Mouse (Mus musculus) neural tube, embryonic 13.5 days (tissue): ENCODE data around the gene Slc27a4. TPM values are rescaled to one million over a fixed set of nuclear protein-coding genes. Genes with fewer than 3 reads are reported as not detected.
"Not testable (repeated sequence)": the region's sequence is repeated elsewhere in the genome, so short reads cannot be mapped to it uniquely, and the experiment has no call there.

Experiments
- ATAC-seq: fragments of 200-750 bp; cut with Nextera tagmentation; 2 replicates; pipeline ENCODE4 v1.8.0; 2017; ENCODE audit warnings: low read depth, mild to moderate bottlenecking, moderate TSS enrichment, moderate library complexity
- H3K27ac ChIP-seq: fragments of 300-500 bp; sonication (generic); replicated peaks from 2 replicates; pipeline ENCODE4 v1.5.1; 2015; ENCODE audit warnings: moderate library complexity, mild to moderate bottlenecking, inconsistent platforms
- H3K27me3 ChIP-seq: fragments of 300-500 bp; sonication (generic); 2 replicates; pipeline ENCODE4 v1.6.1; 2015; ENCODE audit warnings: mild to moderate bottlenecking, inconsistent platforms
- H3K36me3 ChIP-seq: fragments of 300-500 bp; sonication (generic); 2 replicates; pipeline ENCODE4 v1.6.1; 2015; ENCODE audit warnings: mild to moderate bottlenecking, inconsistent platforms
- H3K4me1 ChIP-seq: fragments of 300-500 bp; sonication (generic); replicated peaks from 2 replicates; pipeline ENCODE4 v1.6.1; 2015; ENCODE audit warnings: inconsistent platforms
- H3K4me2 ChIP-seq: fragments of 300-500 bp; sonication (generic); 2 replicates; pipeline ENCODE4 v1.6.1; 2015; ENCODE audit warnings: inconsistent platforms, mild to moderate bottlenecking, moderate library complexity
- H3K4me3 ChIP-seq: fragments of 300-500 bp; sonication (generic); 2 replicates; pipeline ENCODE4 v1.5.1; 2015; ENCODE audit warnings: mild to moderate bottlenecking, inconsistent platforms
- H3K9ac ChIP-seq: fragments of 300-500 bp; sonication (generic); 2 replicates; pipeline ENCODE4 v1.6.1; 2015; ENCODE audit warnings: moderate library complexity, mild to moderate bottlenecking, inconsistent platforms
- H3K9me3 ChIP-seq: fragments of 300-500 bp; sonication (generic); 2 replicates; pipeline ENCODE4 v1.6.1; 2016; ENCODE audit warnings: inconsistent platforms
- WGBS: fragments of 180-500 bp; shearing (Covaris S2); methylation state at CpG from one replicate; pipeline ENCODE4 v1.1.7; 2015; 5-methylcytosine and 5-hydroxymethylcytosine counted together
- polyA plus RNA-seq: library from polyadenylated mRNA; unstranded; fragments of >200 nt; fragmentation: Nextera tagmentation; extraction: Ambion mirVana; gene quantifications from 2 replicates; pipeline ENCODE4 v1.2.1, GENCODE M21; 2015

Slc27a4 gene
- 34.6 and 35.5 TPM in 2 replicates for polyA plus RNA-seq

DNA sequence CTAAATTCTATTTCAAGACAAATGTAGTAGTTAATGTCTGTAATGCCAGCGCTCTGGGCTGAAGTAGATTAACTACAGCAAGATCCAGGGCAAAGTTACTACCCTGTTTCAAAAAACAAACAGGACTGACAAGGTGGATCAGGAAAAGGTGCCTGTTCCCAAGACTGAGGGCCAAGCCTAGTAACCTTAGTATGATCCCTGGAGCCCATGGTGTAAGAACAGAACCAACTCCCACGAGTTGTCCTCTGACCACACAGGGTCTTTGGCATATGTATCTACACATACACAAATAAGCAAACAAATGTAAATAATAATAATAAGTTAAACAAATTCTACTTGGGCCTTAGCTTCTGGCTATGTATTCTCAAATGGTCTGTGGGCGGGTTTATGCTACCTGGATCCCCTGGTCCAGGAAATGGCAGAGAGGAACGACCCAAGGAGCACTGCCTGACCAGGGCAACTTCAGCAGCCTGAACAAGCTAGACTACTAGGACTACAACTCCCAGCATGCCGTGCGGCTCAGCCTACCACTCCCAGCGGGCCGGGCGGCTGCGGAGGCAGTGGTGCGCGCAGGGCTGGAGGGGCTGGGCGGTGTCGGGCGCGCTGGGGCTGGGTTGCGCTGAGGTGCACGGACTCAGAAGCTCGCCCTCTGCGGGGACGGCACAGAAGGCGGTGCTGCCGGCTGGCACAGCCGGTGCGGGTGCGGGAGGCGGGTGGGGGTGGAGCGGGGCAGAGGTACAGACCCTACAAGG, at the start of gene Slc27a4:
Gene Slc27a4 (plus strand): TSS at position 560 of the 752 bp plus-strand sequence.
- H3K9me3 ChIP-seq, result no peaks in the 10 kb centered on the region
- WGBS, result 5% methylated on average over 27 of the region's 28 CpGs
- peaks cover 18% of the 10 kb centered on the region for H3K4me1 ChIP-seq
- peak within 1 kb of the TSS; percentile 95 for H3K27ac ChIP-seq
- peaks cover 36% of the 10 kb centered on the region for H3K36me3 ChIP-seq
- H3K4me3 ChIP-seq, result peak within 1 kb of the TSS; percentile 95
- peak within 1 kb of the TSS; percentile 89 for H3K4me2 ChIP-seq
- peak within 1 kb of the TSS; percentile 97 for H3K9ac ChIP-seq
- peak; percentile 98 for ATAC-seq
- no peaks in the 10 kb centered on the region for H3K27me3 ChIP-seq

GRCm38 (mm10) chr2:29755693-29756092, 46.7 kb upstream of the Slc27a4 start:
- Histone ChIP-seq H3K4me3 (no peak overlapping the region), H3K4me2 (no peak overlapping the region), H3K9me3 (no peaks in the 10 kb centered on the region), H3K4me1 (peaks cover 11% of the 10 kb centered on the region; the same call in 1 of the 2 replicates), H3K27ac (no peak overlapping the region), H3K9ac (no peak overlapping the region), H3K36me3 (no peaks in the 10 kb centered on the region), H3K27me3 (peaks cover 32% of the 10 kb centered on the region)
- ATAC-seq, result no peak

DNA sequence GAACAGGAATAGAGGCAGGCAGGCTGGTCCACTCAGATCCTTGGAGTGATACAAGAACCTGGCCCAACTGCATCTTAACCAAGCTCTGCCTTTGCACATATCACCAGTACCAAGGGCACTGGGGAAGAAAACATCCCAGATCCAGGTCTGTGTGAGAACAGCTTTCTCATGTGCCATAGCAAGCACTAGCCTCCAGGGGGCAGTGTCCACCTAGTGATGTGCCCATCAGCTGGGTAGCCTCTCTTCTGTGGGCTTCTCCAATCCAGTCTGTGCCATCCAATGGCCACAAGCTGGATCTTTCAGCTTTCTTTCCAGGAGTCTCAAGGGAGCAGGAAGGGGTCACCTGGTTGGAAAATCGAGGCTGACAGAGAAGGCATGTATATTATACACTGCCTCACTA, 37.6 kb upstream of the Slc27a4 start:
- Histone ChIP-seq H3K9me3 (no peaks in the 10 kb centered on the region), H3K9ac (no peak overlapping the region), H3K4me3 (no peak overlapping the region), H3K27ac (no peak overlapping the region), H3K4me2 (no peak overlapping the region), H3K27me3 (no peaks in the 10 kb centered on the region), H3K36me3 (no peaks in the 10 kb centered on the region), H3K4me1 (no peaks in the 10 kb centered on the region)
- peak; percentile 59; the same call in 1 of the 2 replicates for ATAC-seq
- 6% methylated on average over 1 of the region's 1 CpGs for WGBS

DNA sequence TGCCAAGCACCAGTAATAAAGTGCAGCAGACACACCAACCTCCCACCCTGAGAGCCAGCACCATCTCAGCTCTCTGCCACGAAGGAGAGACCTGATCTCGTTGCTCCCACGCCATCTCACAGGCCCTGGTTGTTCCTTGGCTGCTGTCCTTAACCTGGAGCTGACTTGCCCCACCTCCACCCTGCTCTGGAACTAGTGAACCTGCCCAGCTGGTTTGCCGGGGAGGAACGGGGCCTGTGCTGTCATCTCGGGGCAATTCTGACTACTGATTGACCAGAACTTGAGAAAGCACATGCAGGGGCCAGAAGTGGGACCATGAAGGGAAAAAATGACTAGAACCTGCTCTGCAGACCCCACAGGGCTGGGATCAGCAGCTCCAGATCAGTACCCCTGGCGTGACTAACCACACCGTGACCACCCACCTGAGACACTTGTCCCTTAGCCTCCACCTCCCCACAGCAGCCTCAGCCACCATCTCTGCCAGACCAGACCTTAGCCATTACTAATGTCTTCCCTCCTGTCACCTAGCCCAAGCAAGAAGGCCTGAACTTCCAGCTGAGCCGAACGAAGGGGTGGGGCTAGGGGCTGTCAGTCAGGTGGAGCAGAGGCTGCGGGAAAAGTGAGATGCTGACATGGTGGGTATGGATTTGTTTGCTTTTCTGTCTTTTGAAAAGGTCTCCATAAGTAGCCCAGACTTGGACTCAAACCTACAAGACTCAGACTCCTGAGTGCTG, 34.3 kb upstream of the Slc27a4 start:
- Histone ChIP-seq H3K27ac (no peak overlapping the region), H3K9ac (no peak overlapping the region), H3K9me3 (no peaks in the 10 kb centered on the region), H3K4me1 (no peaks in the 10 kb centered on the region), H3K4me2 (no peak overlapping the region), H3K4me3 (no peak overlapping the region), H3K36me3 (peaks cover 6% of the 10 kb centered on the region), H3K27me3 (no peaks in the 10 kb centered on the region)
- no peak for ATAC-seq
- WGBS, result 71% methylated on average over 11 of the region's 11 CpGs

- no peak overlapping the region for H3K27ac ChIP-seq
- no peaks in the 10 kb centered on the region for H3K4me1 ChIP-seq
- peaks cover 13% of the 10 kb centered on the region for H3K36me3 ChIP-seq
- H3K4me2 ChIP-seq, result no peak overlapping the region
- 75% methylated on average over 9 of the region's 9 CpGs for WGBS
- no peak overlapping the region for H3K9ac ChIP-seq
- no peaks in the 10 kb centered on the region for H3K27me3 ChIP-seq
- no peak for ATAC-seq
- H3K4me3 ChIP-seq, result no peak overlapping the region
- H3K9me3 ChIP-seq, result no peaks in the 10 kb centered on the region
Measured at GRCm38 (mm10) chr2:29768901-29769300, 33.5 kb upstream of the Slc27a4 start.

GRCm38 (mm10) chr2:29770162-29770561, 32.3 kb upstream of the Slc27a4 start:
- Histone ChIP-seq H3K27me3 (no peaks in the 10 kb centered on the region), H3K9me3 (no peaks in the 10 kb centered on the region), H3K36me3 (peaks cover 21% of the 10 kb centered on the region), H3K4me3 (no peak overlapping the region), H3K4me1 (no peaks in the 10 kb centered on the region), H3K4me2 (no peak overlapping the region), H3K27ac (no peak overlapping the region), H3K9ac (no peak overlapping the region)
- no peak for ATAC-seq

DNA sequence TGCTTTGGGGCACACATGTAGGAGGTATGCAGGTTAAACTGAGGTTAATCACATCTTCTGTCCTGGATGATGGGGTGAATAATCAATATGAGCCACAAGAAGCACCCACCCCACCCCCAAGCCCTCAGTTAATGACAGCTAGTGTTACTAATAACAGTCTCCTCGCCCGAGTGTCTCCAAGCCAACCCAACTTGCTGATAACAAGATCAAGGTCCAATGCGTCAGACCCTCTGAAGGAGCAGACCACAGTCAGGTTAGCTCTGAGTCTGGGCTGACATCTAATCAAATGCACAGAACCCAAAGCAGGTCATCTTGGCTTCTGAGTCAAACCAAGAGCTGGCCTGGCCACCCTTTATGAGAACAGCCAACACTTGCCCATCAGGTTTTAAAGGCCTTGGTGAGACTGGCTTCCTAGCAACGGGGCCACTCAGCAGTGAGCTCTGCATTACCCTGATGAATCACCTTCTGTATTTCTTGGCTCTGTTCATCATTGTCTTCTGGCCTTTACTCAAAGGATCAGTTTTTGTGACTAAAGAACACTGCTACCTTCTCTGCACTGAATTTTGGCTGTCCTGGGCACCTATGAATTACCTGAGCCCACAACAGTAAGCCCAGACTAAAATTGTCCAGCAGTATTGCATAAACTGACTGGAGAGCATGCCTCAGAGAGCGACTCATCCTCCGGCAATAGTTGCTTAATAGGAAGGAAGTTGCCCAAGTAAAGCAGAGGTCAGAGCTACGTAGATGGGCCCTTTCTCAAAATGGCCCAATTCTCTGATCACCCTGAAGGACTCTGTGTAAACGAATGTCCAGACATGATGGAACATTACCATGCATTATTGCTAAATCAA, 30.6 kb upstream of the Slc27a4 start:
- Histone ChIP-seq H3K9ac (no peak overlapping the region), H3K27ac (no peak overlapping the region), H3K36me3 (peaks cover 34% of the 10 kb centered on the region), H3K9me3 (no peaks in the 10 kb centered on the region), H3K4me2 (no peak overlapping the region), H3K4me3 (no peak overlapping the region), H3K4me1 (no peaks in the 10 kb centered on the region), H3K27me3 (no peaks in the 10 kb centered on the region)
- WGBS, result 88% methylated on average over 8 of the region's 8 CpGs
- ATAC-seq, result no peak

DNA sequence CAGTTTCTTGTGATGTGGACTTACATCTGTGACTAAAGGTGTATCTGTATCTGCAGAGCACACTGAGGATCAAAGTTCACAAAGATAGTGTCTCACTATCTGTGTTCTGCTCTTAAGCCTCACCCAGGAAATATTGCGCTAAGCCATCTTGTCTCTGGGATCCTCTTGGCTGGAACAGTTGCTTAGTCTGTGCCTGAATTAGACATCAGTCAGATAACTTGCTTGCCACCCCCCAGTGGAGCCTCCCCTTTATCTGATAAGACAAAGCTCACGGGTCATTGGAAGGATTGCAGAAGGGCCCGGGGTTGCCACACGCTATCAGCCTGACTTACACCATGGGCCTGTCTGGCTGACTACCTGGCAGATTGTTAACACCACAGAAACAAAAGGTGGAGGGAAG, 29.1 kb upstream of the Slc27a4 start:
- WGBS, result 94% methylated on average over 4 of the region's 4 CpGs
- no peaks in the 10 kb centered on the region for H3K4me1 ChIP-seq
- no peaks in the 10 kb centered on the region for H3K27me3 ChIP-seq
- no peaks in the 10 kb centered on the region for H3K9me3 ChIP-seq
- no peak overlapping the region for H3K9ac ChIP-seq
- H3K4me2 ChIP-seq, result no peak overlapping the region
- no peak for ATAC-seq
- H3K27ac ChIP-seq, result no peak overlapping the region
- peaks cover 49% of the 10 kb centered on the region for H3K36me3 ChIP-seq
- no peak overlapping the region for H3K4me3 ChIP-seq

DNA sequence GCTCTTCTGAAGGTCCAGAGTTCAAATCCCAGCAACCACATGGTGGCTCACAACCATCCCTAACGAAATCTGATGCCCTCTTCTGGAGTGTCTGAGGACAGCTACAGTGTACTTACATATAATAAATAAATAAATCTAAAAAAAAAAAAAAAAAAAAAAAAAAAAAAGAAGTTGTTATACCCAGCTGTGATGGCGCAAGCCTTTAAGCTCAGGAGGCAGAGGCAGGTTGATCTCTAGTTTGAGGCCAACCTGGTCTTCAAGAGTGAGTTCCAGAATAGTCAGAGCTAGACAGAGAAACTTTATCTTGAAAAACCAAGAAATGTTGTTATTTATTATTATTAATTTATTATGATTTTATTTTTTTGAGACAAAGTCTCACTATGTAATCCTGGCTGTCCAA, 21.2 kb upstream of the Slc27a4 start:
- not testable (repeated sequence) for H3K9me3 ChIP-seq, H3K27ac ChIP-seq
- WGBS, result 93% methylated on average over 2 of the region's 2 CpGs

GRCm38 (mm10) chr2:29784290-29784689, 18.1 kb upstream of the Slc27a4 start:
- 62% methylated on average over 4 of the region's 4 CpGs for WGBS
- no peak overlapping the region for H3K27ac ChIP-seq
- H3K4me3 ChIP-seq, result no peak overlapping the region
- no peak for ATAC-seq
- no peak overlapping the region for H3K9ac ChIP-seq
- H3K4me2 ChIP-seq, result no peak overlapping the region
- no peaks in the 10 kb centered on the region for H3K9me3 ChIP-seq
- peaks cover 22% of the 10 kb centered on the region for H3K4me1 ChIP-seq
- H3K36me3 ChIP-seq, result peaks cover 65% of the 10 kb centered on the region
- no peaks in the 10 kb centered on the region for H3K27me3 ChIP-seq

More for the DNA sequence above, 21.2 kb upstream of the Slc27a4 start:
- H3K4me1 ChIP-seq, H3K4me3 ChIP-seq, ATAC-seq, H3K9ac ChIP-seq, H3K27me3 ChIP-seq, H3K4me2 ChIP-seq: not testable (repeated sequence)
- peaks cover 95% of the 10 kb centered on the region for H3K36me3 ChIP-seq

DNA sequence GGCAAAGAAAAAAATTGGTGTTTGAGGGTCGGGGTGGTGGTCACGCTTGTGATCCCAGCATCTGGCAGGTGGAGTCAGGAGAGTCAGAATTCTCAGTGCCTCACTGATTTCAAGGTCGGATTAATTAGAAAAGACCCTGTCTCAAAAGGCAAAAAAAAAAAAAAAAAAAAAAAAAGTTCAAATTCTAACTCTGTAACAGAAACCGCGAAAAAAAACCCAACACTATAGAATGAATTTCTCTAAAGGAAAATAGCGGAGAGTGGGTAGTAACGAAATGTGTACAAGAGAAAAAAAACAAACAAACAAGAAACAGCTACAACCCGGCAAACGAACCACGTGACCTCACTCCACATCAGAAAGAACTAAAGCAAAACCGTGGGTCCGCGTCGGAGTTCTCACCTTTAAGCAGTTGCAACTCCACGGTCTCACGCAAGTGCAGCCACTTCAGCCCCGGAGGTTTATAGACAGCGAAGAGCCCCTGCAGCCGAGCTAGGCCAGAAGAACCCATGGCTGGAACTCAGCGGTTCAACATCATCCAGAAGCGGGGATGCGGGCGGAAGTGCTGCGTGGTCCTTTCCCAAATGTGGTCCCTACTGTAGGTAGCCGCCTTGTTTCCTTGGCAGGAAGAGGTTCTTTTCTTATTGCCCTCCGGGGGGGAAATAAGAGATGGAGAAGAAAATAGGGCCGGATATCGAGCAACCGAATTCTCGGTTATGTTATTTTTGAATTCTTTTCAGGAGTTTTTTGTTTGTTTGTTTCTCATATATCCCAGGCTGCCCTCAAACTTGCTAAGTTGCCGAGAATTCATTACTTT, 15.1 kb upstream of the Slc27a4 start, which contains the start of gene Coq4:
Gene Coq4 (plus strand): TSS at position 390 of the 814 bp plus-strand sequence.
- peaks cover 23% of the 10 kb centered on the region for H3K4me1 ChIP-seq
- 2% methylated on average over 31 of the region's 31 CpGs for WGBS
- H3K27ac ChIP-seq, result peak within 1 kb of the TSS; percentile 67

More for the DNA sequence above, 15.1 kb upstream of the Slc27a4 start, which contains the start of gene Coq4:
- Histone ChIP-seq H3K9me3 (no peaks in the 10 kb centered on the region), H3K36me3 (peaks cover 63% of the 10 kb centered on the region), H3K27me3 (no peaks in the 10 kb centered on the region), H3K4me3 (peak within 1 kb of the TSS; percentile 77), H3K9ac (peak within 1 kb of the TSS; percentile 87), H3K4me2 (peak within 1 kb of the TSS; percentile 88)
- ATAC-seq, result peak; percentile 90
